Comparison of ENCODE assay signal across 24 mouse cellular contexts in the genomic region with DNA sequence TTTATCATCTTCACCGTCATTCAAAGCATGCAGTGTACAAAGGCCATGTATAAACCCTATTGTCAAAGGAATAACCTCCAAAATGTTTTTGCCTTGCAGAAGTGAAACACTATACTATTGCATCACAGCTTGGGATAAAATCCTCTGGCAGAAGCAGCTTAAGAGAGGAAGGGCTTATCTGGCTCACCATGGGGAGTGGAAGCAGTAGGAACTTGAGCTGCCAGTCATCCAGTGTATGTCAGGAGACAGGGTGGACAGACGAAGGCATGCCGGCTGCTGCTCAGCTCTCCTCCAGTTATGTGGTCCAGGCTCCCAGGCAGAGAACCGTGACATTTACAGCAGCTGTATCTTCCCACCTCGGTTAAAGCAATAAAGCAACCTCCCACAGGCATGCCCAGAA. TPM values are rescaled to one million over a fixed set of nuclear protein-coding genes. Genes with fewer than 3 reads are reported as not detected.
DNase-seq lines count a peak whose midpoint lies in the region; ATAC-seq and TF ChIP-seq lines count a peak whose summit lies in the region.
"Had no signal": no experiment of that assay in that cellular context is flagged by ENCODE, and none has a peak within 500 bp of the region (broad histone marks: within the 10 kb centered on the region; RNA-seq: fewer than 3 reads in every experiment).

No protein-coding gene starts in this region.

- H3K36me3 ChIP-seq in embryonic facial prominence, embryonic 14.5 days (ENCODE audit: control insufficient read depth, insufficient read depth, low read length), result no peaks in the 10 kb centered on the region
- no peaks in the 10 kb centered on the region for H3K36me3 ChIP-seq in embryonic facial prominence, embryonic 10.5 days (replicated peaks)
- no peaks in the 10 kb centered on the region for H3K36me3 ChIP-seq in neural tube, embryonic 11.5 days (ENCODE audit: control insufficient read depth, insufficient read depth, low read length)
- no peaks in the 10 kb centered on the region for H3K36me3 ChIP-seq in neural tube, embryonic 15.5 days
- no peaks in the 10 kb centered on the region for H3K36me3 ChIP-seq in myocyte (ENCODE audit: control insufficient read depth, insufficient read depth)
- H3K36me3 ChIP-seq: embryonic facial prominence, embryonic 13.5 days; heart, embryonic 10.5 days; hindbrain, embryonic 13.5 days had no signal

- no peak overlapping the region for H3K9ac ChIP-seq in embryonic facial prominence, embryonic 14.5 days (ENCODE audit: low read depth, low read length)
- H3K9ac ChIP-seq in neural tube, embryonic 11.5 days (ENCODE audit: low read length), result no peak overlapping the region
- H3K9ac ChIP-seq in neural tube, embryonic 15.5 days (replicated peaks), result no peak overlapping the region
- H3K9ac ChIP-seq: embryonic facial prominence, embryonic 13.5 days; forebrain, embryonic 13.5 days; forebrain, postnatal 0 days; hindbrain, embryonic 13.5 days had no signal

- no peaks in the 10 kb centered on the region for H3K27me3 ChIP-seq in embryonic facial prominence, embryonic 14.5 days (replicated peaks; ENCODE audit: control insufficient read depth, insufficient read depth, low read length)
- no peaks in the 10 kb centered on the region for H3K27me3 ChIP-seq in embryonic facial prominence, embryonic 10.5 days (replicated peaks; ENCODE audit: low read depth, poor library complexity, severe bottlenecking)
- no peaks in the 10 kb centered on the region for H3K27me3 ChIP-seq in neural tube, embryonic 11.5 days (ENCODE audit: control insufficient read depth, insufficient read depth, low read length)
- H3K27me3 ChIP-seq in neural tube, embryonic 15.5 days (replicated peaks), result 0 out of 2 replicates have a peak, but pooled peaks cover 3% of the 10 kb centered on the region
- no peaks in the 10 kb centered on the region for H3K27me3 ChIP-seq in myocyte (ENCODE audit: control insufficient read depth, insufficient read depth, insufficient read length)
- H3K27me3 ChIP-seq: CH12.LX; embryonic facial prominence, embryonic 13.5 days had no signal

- H3K79me2 ChIP-seq in myocyte (ENCODE audit: control insufficient read depth, insufficient read depth), result no peaks in the 10 kb centered on the region

- no peak overlapping the region for H3K4me2 ChIP-seq in embryonic facial prominence, embryonic 14.5 days (ENCODE audit: low read depth, low read length)
- H3K4me2 ChIP-seq in neural tube, embryonic 11.5 days (ENCODE audit: low read depth), result no peak overlapping the region
- no peak overlapping the region for H3K4me2 ChIP-seq in neural tube, embryonic 15.5 days
- H3K4me2 ChIP-seq in myocyte (ENCODE audit: low read depth), result no peak overlapping the region
- H3K4me2 ChIP-seq: embryonic facial prominence, embryonic 13.5 days; forebrain, embryonic 13.5 days; hindbrain, embryonic 13.5 days had no signal

- WGBS in embryonic facial prominence, embryonic 14.5 days, result 32% methylated on average over 5 of the region's 5 CpGs
- 60% methylated on average over 5 of the region's 5 CpGs for WGBS in embryonic facial prominence, embryonic 10.5 days
- WGBS in neural tube, embryonic 11.5 days, result 37% methylated on average over 5 of the region's 5 CpGs
- 37% methylated on average over 5 of the region's 5 CpGs for WGBS in neural tube, embryonic 15.5 days

- H3ac ChIP-seq in myocyte (ENCODE audit: control insufficient read depth, insufficient read length), result no peak overlapping the region

- H3K4me1 ChIP-seq in embryonic facial prominence, embryonic 14.5 days (ENCODE audit: control insufficient read depth, insufficient read depth, low read length), result no peaks in the 10 kb centered on the region
- H3K4me1 ChIP-seq in embryonic facial prominence, embryonic 10.5 days, result no peaks in the 10 kb centered on the region
- no peaks in the 10 kb centered on the region for H3K4me1 ChIP-seq in neural tube, embryonic 11.5 days (ENCODE audit: control insufficient read depth, insufficient read depth, low read length)
- H3K4me1 ChIP-seq in neural tube, embryonic 15.5 days, result no peaks in the 10 kb centered on the region
- H3K4me1 ChIP-seq: forebrain, embryonic 13.5 days; hindbrain, embryonic 13.5 days had no signal

- H3K9me3 ChIP-seq in embryonic facial prominence, embryonic 14.5 days (ENCODE audit: control insufficient read depth, low read length), result no peaks in the 10 kb centered on the region
- H3K9me3 ChIP-seq in embryonic facial prominence, embryonic 10.5 days, result no peaks in the 10 kb centered on the region
- H3K9me3 ChIP-seq in neural tube, embryonic 11.5 days (ENCODE audit: control insufficient read depth, low read length), result no peaks in the 10 kb centered on the region
- no peaks in the 10 kb centered on the region for H3K9me3 ChIP-seq in neural tube, embryonic 15.5 days (replicated peaks)
- H3K9me3 ChIP-seq: embryonic facial prominence, embryonic 13.5 days; forebrain, embryonic 13.5 days; heart, embryonic 10.5 days; hindbrain, embryonic 13.5 days had no signal

- peak; percentile 27 for DNase-seq in embryonic facial prominence, embryonic 14.5 days (ENCODE audit: low spot score)
- DNase-seq in embryonic facial prominence, embryonic 10.5 days (ENCODE audit: low spot score), result no peak
- peak; percentile 11 for DNase-seq in neural tube, embryonic 11.5 days (ENCODE audit: low spot score)
- DNase-seq in right cerebral cortex, postnatal 4 days, result no peak
- DNase-seq in frontal cortex, postnatal 10 days (ENCODE audit: low spot score in 2 of 2), result no peak
- DNase-seq: adrenal gland, adult 2 months; adrenal gland, postnatal 25 days; cerebellum, adult 11 months; cerebellum, adult 8-10 months; cerebellum, postnatal 14 days; forebrain, postnatal 0 days; gastrocnemius, adult 2 months; gastrocnemius, postnatal 25 days; heart, adult 18-20 months; heart, postnatal 10 days had no signal

- no peak overlapping the region for H3K27ac ChIP-seq in embryonic facial prominence, embryonic 14.5 days (replicated peaks; ENCODE audit: low read depth, low read length)
- H3K27ac ChIP-seq in embryonic facial prominence, embryonic 10.5 days (replicated peaks), result no peak overlapping the region
- H3K27ac ChIP-seq in neural tube, embryonic 11.5 days (ENCODE audit: low read depth, low read length), result no peak overlapping the region
- no peak overlapping the region for H3K27ac ChIP-seq in neural tube, embryonic 15.5 days (replicated peaks)
- H3K27ac ChIP-seq: embryonic facial prominence, embryonic 13.5 days; forebrain, embryonic 13.5 days; gastrocnemius, adult 2 months; heart, embryonic 10.5 days; hindbrain, embryonic 13.5 days; hindbrain, postnatal 0 days had no signal

- no peak for ATAC-seq in embryonic facial prominence, embryonic 14.5 days (ENCODE audit: low read depth)
- no peak for ATAC-seq in neural tube, embryonic 11.5 days (ENCODE audit: insufficient read depth, low FRiP score, low TSS enrichment)
- no peak for ATAC-seq in neural tube, embryonic 15.5 days (ENCODE audit: low FRiP score)
- ATAC-seq in megakaryocyte, adult 5-6 weeks (ENCODE audit: poor library complexity, severe bottlenecking), result peak; percentile 62
- ATAC-seq: forebrain, embryonic 13.5 days; forebrain, postnatal 0 days; hindbrain, postnatal 0 days had no signal

- H3K4me3 ChIP-seq in embryonic facial prominence, embryonic 14.5 days (ENCODE audit: low read depth, low read length), result no peak overlapping the region
- H3K4me3 ChIP-seq in embryonic facial prominence, embryonic 10.5 days, result no peak overlapping the region
- no peak overlapping the region for H3K4me3 ChIP-seq in neural tube, embryonic 11.5 days (ENCODE audit: low read depth, low read length)
- H3K4me3 ChIP-seq in neural tube, embryonic 15.5 days (replicated peaks), result no peak overlapping the region
- H3K4me3 ChIP-seq in myocyte, result no peak overlapping the region
- H3K4me3 ChIP-seq: embryonic facial prominence, embryonic 13.5 days; forebrain, embryonic 13.5 days; gastrocnemius, adult 2 months; heart, embryonic 10.5 days; hindbrain, embryonic 13.5 days had no signal

- TF ChIP-seq POLR2A in myocyte (IDR thresholded peaks at IDR 0.05; ENCODE audit: insufficient read length, low read depth), result no peak

TF ChIP-seq in myocyte, 11 proteins besides CTCF, POLR2A, EP300 and RAD21:
- no peak for TF ChIP-seq POLR2AphosphoS2 (IDR thresholded peaks at IDR 0.05; ENCODE audit: insufficient read length, low read depth)
- TF ChIP-seq CEBPB (IDR thresholded peaks at IDR 0.05; ENCODE audit: insufficient read depth, poor library complexity, severe bottlenecking), result peak; percentile 89
- peak; percentile 6 for TF ChIP-seq TCF3 (IDR thresholded peaks at IDR 0.05; ENCODE audit: insufficient read length, low read depth)
- TF ChIP-seq MYOD1 (IDR thresholded peaks at IDR 0.05; ENCODE audit: control insufficient read depth in 1 of 3, insufficient read length in 2 of 3, low read depth in 2 of 3), result peak in 1 of 3 experiments; percentile 62
- peak in 2 of 3 experiments; percentile 32 to 64 for TF ChIP-seq MYOG (IDR thresholded peaks at IDR 0.05; ENCODE audit: control insufficient read depth in 1 of 3, insufficient read depth in 1 of 3, insufficient read length in 2 of 3, low read depth in 2 of 3)
TF ChIP-seq in myocyte: peak in this region for 4.

RNA-seq across cellular contexts. Expression of gene Cdca7l, which starts 28.1 kb away (rescaled TPM):
- polyA plus RNA-seq in embryonic facial prominence, embryonic 14.5 days (2014; fragmentation: Nextera tagmentation; extraction: Ambion mirVana), result 27.8 and 35.2 TPM in 2 replicates
- 52.1 and 55.4 TPM in 2 replicates for polyA plus RNA-seq in embryonic facial prominence, embryonic 10.5 days (2016; fragmentation: Nextera tagmentation; extraction: Ambion mirVana)
- 21.4 and 22.4 TPM in 2 replicates for polyA plus RNA-seq in neural tube, embryonic 11.5 days (2014; fragmentation: Nextera tagmentation; extraction: Ambion mirVana)
- polyA plus RNA-seq in neural tube, embryonic 15.5 days (2015; fragmentation: Nextera tagmentation; extraction: Ambion mirVana), result 4.3 and 12.7 TPM in 2 replicates
- 17.7 and 22.1 TPM in 2 replicates for total RNA-seq in megakaryocyte, adult 5-6 weeks (2015)
- total RNA-seq in megakaryocyte, adult 5-6 weeks (2017), result 41.9 and 50.9 TPM in 2 replicates
- polyA plus RNA-seq in myocyte (2012; fragmentation: generic; extraction: Trizol), result 8.3 TPM
- total RNA-seq: gastrocnemius, adult 2 months had no signal

Comparison
In these comparisons a context has a peak if more than half of its experiments do, and no peak if none do; other contexts are left out.
1. DNase-seq: peak in embryonic facial prominence, embryonic 14.5 days (single experiment) and neural tube, embryonic 11.5 days (single experiment); none in embryonic facial prominence, embryonic 10.5 days (single experiment), right cerebral cortex, postnatal 4 days (single experiment) and frontal cortex, postnatal 10 days (0 of 2).